Mouse (Mus musculus) heart, postnatal 0 days (tissue): ENCODE measurements around the gene Tmem201. TPM values are rescaled to one million over a fixed set of nuclear protein-coding genes. Genes with fewer than 3 reads are reported as not detected.

Source experiments
- ATAC-seq: fragments of 200-750 bp; cut with Nextera tagmentation; 2 replicates; pipeline ENCODE4 v1.8.0; 2017; ENCODE audit warnings: low read depth, moderate number of reproducible peaks, moderate library complexity; ENCODE audit not compliant: insufficient read depth
- DNase-seq: peaks from one replicate; pipeline ENCODE4 v3.0.0-alpha.2; 2016; ENCODE audit warnings: low spot score
- H3K27ac ChIP-seq: fragments of 300-500 bp; sonication (generic); 2 replicates; pipeline ENCODE4 v1.5.1; 2014; ENCODE audit warnings: low read depth, mild to moderate bottlenecking
- H3K27me3 ChIP-seq: fragments of 300-500 bp; sonication (generic); 2 replicates; pipeline ENCODE4 v1.6.1; 2014; ENCODE audit warnings: low read length, mixed read lengths; ENCODE audit not compliant: control insufficient read depth, insufficient read depth
- H3K36me3 ChIP-seq: fragments of 300-500 bp; sonication (generic); replicated peaks from 2 replicates; pipeline ENCODE4 v1.6.1; 2014; ENCODE audit warnings: low read length, mixed read lengths; ENCODE audit not compliant: control insufficient read depth, insufficient read depth
- H3K4me1 ChIP-seq: fragments of 300-500 bp; sonication (generic); 2 replicates; pipeline ENCODE4 v1.6.1; 2014; ENCODE audit warnings: antibody characterized with exemption; ENCODE audit not compliant: control insufficient read depth, insufficient read depth
- H3K4me2 ChIP-seq: fragments of 300-500 bp; sonication (generic); 2 replicates; pipeline ENCODE4 v1.6.1; 2014; ENCODE audit warnings: low read depth, mild to moderate bottlenecking, low read length, moderate library complexity
- H3K4me3 ChIP-seq: fragments of 300-500 bp; sonication (generic); 2 replicates; pipeline ENCODE4 v1.5.1; 2014; ENCODE audit warnings: low read depth, low read length
- H3K9ac ChIP-seq: fragments of 300-500 bp; sonication (generic); replicated peaks from 2 replicates; pipeline ENCODE4 v1.6.1; 2014; ENCODE audit warnings: low read depth, low read length, mixed read lengths
- H3K9me3 ChIP-seq: fragments of 300-500 bp; sonication (generic); replicated peaks from 2 replicates; pipeline ENCODE4 v1.6.1; 2016; ENCODE audit warnings: low read length; ENCODE audit not compliant: control insufficient read depth
- CTCF ChIP-seq: IDR thresholded peaks from 2 replicates; pipeline ENCODE4 v1.5.1; 2016; ENCODE audit warnings: antibody characterized with exemption, control low read depth, low read depth
- EP300 ChIP-seq: IDR thresholded peaks from 2 replicates; pipeline ENCODE4 v1.6.1; 2016; ENCODE audit warnings: antibody characterized with exemption, low read depth
- WGBS: fragments of 180-500 bp; shearing (Covaris S2); extraction: QIAGEN DNeasy Blood & Tissue Kit; methylation state at CpG from one replicate; pipeline ENCODE4 v1.1.7; 2014; 5-methylcytosine and 5-hydroxymethylcytosine counted together
- polyA plus RNA-seq: library from polyadenylated mRNA; unstranded; fragments of >200 nt; fragmentation: Nextera tagmentation; extraction: Ambion mirVana; gene quantifications from 2 replicates; pipeline ENCODE4 v1.2.1, GENCODE M21; 2015
- total RNA-seq: library from RNA; depleted of rRNA; stranded (reverse); fragments of >200 nt; gene quantifications from 2 replicates; pipeline ENCODE4 v1.2.3, GENCODE M21; 2014; ENCODE audit warnings: low replicate concordance; rRNA removed

The Tmem201 gene
- total RNA-seq (64.7 and 80.0 TPM in 2 replicates), polyA plus RNA-seq (38.8 and 43.0 TPM in 2 replicates)

GRCm38 (mm10) chr4:149737383-149738324, at the start of gene Tmem201:
TSS of gene Tmem201 (minus strand) at chr4:149738044.
- peak; percentile 91 for DNase-seq
- Histone ChIP-seq H3K9ac (peak within 1 kb of the TSS; percentile 86), H3K9me3 (no peaks in the 10 kb centered on the region), H3K4me1 (peaks cover 44% of the 10 kb centered on the region), H3K27me3 (no peaks in the 10 kb centered on the region), H3K4me3 (peak within 1 kb of the TSS; percentile 90), H3K27ac (peak within 1 kb of the TSS; percentile 88), H3K4me2 (peak within 1 kb of the TSS; percentile 99), H3K36me3 (no peaks in the 10 kb centered on the region)
- under 1% methylated on average over 86 of the region's 97 CpGs for WGBS
- TF ChIP-seq CTCF: peak; percentile 83
- TF ChIP-seq EP300: no peak; the same call in 1 of the 2 replicates
- ATAC-seq: peak; percentile 90

DNA sequence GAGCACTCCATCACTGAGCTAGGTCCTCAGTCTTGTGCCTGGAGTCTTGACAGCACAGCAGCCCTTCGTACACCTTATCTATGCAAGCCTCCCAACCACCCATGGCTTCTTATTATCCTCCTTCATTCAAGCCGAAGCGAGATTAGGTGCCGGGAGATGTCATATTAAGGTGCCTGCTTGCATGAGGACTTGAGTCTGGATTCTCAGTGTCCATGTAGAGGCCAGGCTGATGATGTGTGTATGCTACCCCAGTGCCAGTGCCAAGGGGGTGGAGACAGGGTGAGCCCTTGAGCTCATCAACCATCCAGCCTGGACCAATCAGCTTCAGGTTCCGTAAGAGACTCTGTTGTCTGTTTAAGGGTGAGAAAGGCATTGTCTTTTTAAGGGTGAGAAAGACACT, 47.1 kb upstream of the Tmem201 start:
- Histone ChIP-seq H3K36me3 (no peaks in the 10 kb centered on the region), H3K27ac (peak overlapping the region; percentile 77), H3K9ac (no peak overlapping the region), H3K4me3 (no peak overlapping the region), H3K4me2 (no peak overlapping the region), H3K9me3 (no peaks in the 10 kb centered on the region), H3K4me1 (peaks cover 13% of the 10 kb centered on the region), H3K27me3 (no peaks in the 10 kb centered on the region)
- TF ChIP-seq EP300: no peak
- no peak for TF ChIP-seq CTCF
- no peak for DNase-seq
- ATAC-seq: 0 out of 2 replicates have a peak, but pooled peaks have one; percentile 32
- 52% methylated on average over 5 of the region's 5 CpGs for WGBS

DNA sequence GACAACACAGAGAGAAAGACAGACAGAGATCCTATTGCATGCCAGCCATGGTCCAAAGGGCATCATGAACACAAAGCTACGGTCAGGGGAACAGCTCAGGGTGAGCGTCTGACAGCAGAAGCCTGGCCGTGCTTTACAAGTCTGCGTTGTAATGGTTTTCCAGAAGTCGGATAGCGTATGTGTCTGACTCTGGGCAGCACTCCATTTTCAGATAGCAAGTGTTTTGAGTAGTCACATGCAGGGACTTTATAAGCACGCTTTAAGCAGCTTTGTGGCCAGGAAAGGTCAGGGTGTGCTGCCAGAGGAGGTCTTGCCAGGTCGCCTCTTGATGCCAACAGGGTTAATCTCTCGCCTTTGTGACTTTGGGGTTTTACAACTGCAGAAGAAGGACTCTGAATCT, 46.5 kb upstream of the Tmem201 start:
- Histone ChIP-seq H3K9ac (no peak overlapping the region), H3K4me1 (peaks cover 11% of the 10 kb centered on the region), H3K4me3 (no peak overlapping the region), H3K4me2 (no peak overlapping the region), H3K27me3 (no peaks in the 10 kb centered on the region), H3K9me3 (no peaks in the 10 kb centered on the region), H3K27ac (peak overlapping the region; percentile 77), H3K36me3 (no peaks in the 10 kb centered on the region)
- ATAC-seq (peak; percentile 83), DNase-seq (peak; percentile 65)
- TF ChIP-seq CTCF: no peak
- peak; percentile 79; the same call in 1 of the 2 replicates for TF ChIP-seq EP300
- WGBS: 41% methylated on average over 9 of the region's 9 CpGs

DNA sequence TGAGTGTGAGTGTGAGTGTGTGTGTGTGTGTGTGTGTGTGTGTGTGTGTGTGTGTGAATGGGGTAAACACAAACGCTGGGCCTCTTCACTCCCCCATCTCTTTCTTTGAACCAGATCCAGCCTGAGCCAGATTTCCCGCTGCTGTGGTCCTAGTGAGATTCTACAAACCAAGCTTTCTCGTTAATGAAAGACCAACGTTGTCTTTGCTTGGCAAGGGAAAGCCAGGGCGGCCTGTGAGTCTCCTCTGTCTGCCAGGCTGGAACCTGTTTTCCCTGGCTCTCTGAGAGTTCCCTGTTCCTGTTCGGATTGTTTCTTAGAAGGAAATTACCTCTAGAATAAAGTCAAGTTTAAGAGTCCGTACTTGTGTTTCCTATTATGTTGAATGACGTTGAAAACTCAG, 45.1 kb upstream of the Tmem201 start:
- ATAC-seq: no peak

GRCm38 (mm10) chr4:149780565-149781356, 42.9 kb upstream of the Tmem201 start:
- DNase-seq: peak; percentile 62
- Histone ChIP-seq H3K27me3 (no peaks in the 10 kb centered on the region), H3K4me2 (no peak overlapping the region), H3K4me3 (no peak overlapping the region), H3K27ac (no peak overlapping the region), H3K4me1 (peaks cover 15% of the 10 kb centered on the region; the same call in 1 of the 2 replicates), H3K9me3 (no peaks in the 10 kb centered on the region), H3K9ac (no peak overlapping the region), H3K36me3 (no peaks in the 10 kb centered on the region)
- 52% methylated on average over 13 of the region's 13 CpGs for WGBS
- no peak for ATAC-seq
- TF ChIP-seq CTCF (no peak), EP300 (no peak)

More for the DNA sequence above, 45.1 kb upstream of the Tmem201 start:
- H3K27me3 ChIP-seq: no peaks in the 10 kb centered on the region
- H3K4me3 ChIP-seq: no peak overlapping the region
- no peak overlapping the region for H3K9ac ChIP-seq
- H3K36me3 ChIP-seq: no peaks in the 10 kb centered on the region
- H3K27ac ChIP-seq: no peak overlapping the region
- no peak for TF ChIP-seq EP300
- no peak for TF ChIP-seq CTCF
- H3K9me3 ChIP-seq: no peaks in the 10 kb centered on the region
- 0 out of 2 replicates have a peak, but pooled peaks cover 3% of the 10 kb centered on the region for H3K4me1 ChIP-seq
- no peak for DNase-seq
- 69% methylated on average over 8 of the region's 8 CpGs for WGBS
- H3K4me2 ChIP-seq: no peak overlapping the region
